Mouse (Mus musculus) hindbrain, embryonic 15.5 days (tissue): ENCODE measurements around the gene Fezf1. TPM values are rescaled to one million over a fixed set of nuclear protein-coding genes. Genes with fewer than 3 reads are reported as not detected.

ENCODE experiments used
- ATAC-seq: fragments of 200-750 bp; cut with Nextera tagmentation; 2 replicates; pipeline ENCODE4 v1.8.0; 2017; ENCODE audit warnings: low read depth, moderate number of reproducible peaks, moderate TSS enrichment; ENCODE audit not compliant: low FRiP score
- H3K27ac ChIP-seq: fragments of 300-500 bp; sonication (generic); replicated peaks from 2 replicates; pipeline ENCODE4 v1.5.1; 2015; ENCODE audit warnings: mild to moderate bottlenecking, inconsistent platforms
- H3K27me3 ChIP-seq: fragments of 300-500 bp; sonication (generic); 2 replicates; pipeline ENCODE4 v1.6.1; 2015; ENCODE audit warnings: control low read depth, inconsistent platforms
- H3K36me3 ChIP-seq: fragments of 300-500 bp; sonication (generic); 2 replicates; pipeline ENCODE4 v1.6.1; 2015; ENCODE audit warnings: control low read depth, inconsistent platforms
- H3K4me1 ChIP-seq: fragments of 300-500 bp; sonication (generic); replicated peaks from 2 replicates; pipeline ENCODE4 v1.6.1; 2015; ENCODE audit warnings: control low read depth, inconsistent platforms
- H3K4me2 ChIP-seq: fragments of 300-500 bp; sonication (generic); 2 replicates; pipeline ENCODE4 v1.6.1; 2015; ENCODE audit warnings: moderate library complexity, mild to moderate bottlenecking, inconsistent platforms
- H3K4me3 ChIP-seq: fragments of 300-500 bp; sonication (generic); 2 replicates; pipeline ENCODE4 v1.5.1; 2015; ENCODE audit warnings: mild to moderate bottlenecking, inconsistent platforms
- H3K9ac ChIP-seq: fragments of 300-500 bp; sonication (generic); 2 replicates; pipeline ENCODE4 v1.6.1; 2015; ENCODE audit warnings: inconsistent platforms
- H3K9me3 ChIP-seq: fragments of 300-500 bp; sonication (generic); 2 replicates; pipeline ENCODE4 v1.6.1; 2016; ENCODE audit warnings: control low read depth, inconsistent platforms
- WGBS: fragments of 180-500 bp; shearing (Covaris S2); methylation state at CpG from one replicate; pipeline ENCODE4 v1.1.7; 2015; 5-methylcytosine and 5-hydroxymethylcytosine counted together
- polyA plus RNA-seq: library from polyadenylated mRNA; unstranded; fragments of >200 nt; fragmentation: Nextera tagmentation; extraction: Ambion mirVana; gene quantifications from 2 replicates; pipeline ENCODE4 v1.2.1, GENCODE M21; 2015

Gene Fezf1
- polyA plus RNA-seq, 1 experiment from 2014 or later: not detected

GRCm38 (mm10) chr6:23245545-23246011 is 2.6 kb downstream of the Fezf1 start:
- no peaks in the 10 kb centered on the region for H3K36me3 ChIP-seq
- WGBS: 1% methylated on average over 23 of the region's 23 CpGs

DNA sequence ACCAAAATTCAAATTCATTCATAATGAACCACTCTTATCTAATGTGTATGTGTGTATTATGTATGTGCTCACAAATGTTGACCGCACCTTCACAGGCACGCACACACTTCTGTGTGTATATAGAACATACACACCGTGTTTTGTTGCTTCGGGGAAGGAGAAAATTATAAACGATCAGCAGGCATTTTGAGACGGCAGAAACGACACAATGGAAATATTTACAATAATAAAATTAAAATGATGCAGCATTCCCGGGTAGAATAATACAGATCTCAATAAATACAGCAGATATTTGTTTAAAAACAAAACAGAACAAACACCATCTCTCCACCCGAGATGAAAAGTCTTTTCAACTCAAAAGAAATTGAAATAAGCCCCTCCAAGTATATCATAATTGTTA is 3.0 kb downstream of the Fezf1 start:
- Histone ChIP-seq H3K4me3 (no peak overlapping the region), H3K4me1 (peaks cover 5% of the 10 kb centered on the region), H3K27ac (no peak overlapping the region), H3K9me3 (no peaks in the 10 kb centered on the region), H3K36me3 (no peaks in the 10 kb centered on the region), H3K9ac (no peak overlapping the region), H3K27me3 (peaks cover 75% of the 10 kb centered on the region), H3K4me2 (no peak overlapping the region)
- no peak for ATAC-seq
- WGBS: 17% methylated on average over 9 of the region's 9 CpGs

More at GRCm38 (mm10) chr6:23245545-23246011, 2.6 kb downstream of the Fezf1 start:
- H3K27ac ChIP-seq: no peak overlapping the region
- H3K27me3 ChIP-seq: peaks cover 80% of the 10 kb centered on the region
- ATAC-seq: no peak; the same call in 1 of the 2 replicates
- no peaks in the 10 kb centered on the region for H3K9me3 ChIP-seq
- peaks cover 5% of the 10 kb centered on the region for H3K4me1 ChIP-seq
- H3K4me2 ChIP-seq: no peak overlapping the region
- H3K4me3 ChIP-seq: no peak overlapping the region
- H3K9ac ChIP-seq: no peak overlapping the region

GRCm38 (mm10) chr6:23243821-23244760 is 4.1 kb downstream of the Fezf1 start:
- ATAC-seq: no peak
- H3K4me1 ChIP-seq: no peaks in the 10 kb centered on the region
- H3K9ac ChIP-seq: no peak overlapping the region
- H3K9me3 ChIP-seq: no peaks in the 10 kb centered on the region
- H3K27ac ChIP-seq: no peak overlapping the region
- WGBS: 2% methylated on average over 15 of the region's 15 CpGs
- no peak overlapping the region for H3K4me3 ChIP-seq
- H3K27me3 ChIP-seq: peaks cover 69% of the 10 kb centered on the region
- no peak overlapping the region for H3K4me2 ChIP-seq
- H3K36me3 ChIP-seq: no peaks in the 10 kb centered on the region

DNA sequence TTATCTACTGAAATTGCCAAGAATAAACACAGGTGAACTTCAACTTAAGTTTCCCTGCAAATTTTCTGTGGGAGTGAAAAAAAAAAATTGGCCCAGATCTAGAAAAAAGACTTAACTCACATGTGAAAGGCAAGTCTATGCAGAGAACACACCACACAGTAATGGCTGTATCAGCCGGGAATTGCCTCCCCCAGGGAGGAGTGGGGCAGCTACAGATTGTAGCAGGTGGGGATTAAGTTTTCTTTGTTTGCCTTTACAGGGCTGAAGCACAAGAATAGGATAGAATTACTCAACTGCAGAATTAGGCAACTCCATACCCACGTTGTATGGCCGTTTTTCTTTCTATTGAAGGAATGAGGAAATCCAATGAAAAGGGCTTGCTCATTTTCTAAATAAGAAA is 36.7 kb downstream of the Fezf1 start:
- no peak overlapping the region for H3K27ac ChIP-seq
- H3K4me3 ChIP-seq: no peak overlapping the region
- no peaks in the 10 kb centered on the region for H3K4me1 ChIP-seq
- WGBS: 66% methylated on average over 3 of the region's 3 CpGs
- no peaks in the 10 kb centered on the region for H3K9me3 ChIP-seq
- H3K4me2 ChIP-seq: no peak overlapping the region
- no peaks in the 10 kb centered on the region for H3K27me3 ChIP-seq
- H3K9ac ChIP-seq: no peak overlapping the region
- H3K36me3 ChIP-seq: no peaks in the 10 kb centered on the region
- no peak for ATAC-seq

DNA sequence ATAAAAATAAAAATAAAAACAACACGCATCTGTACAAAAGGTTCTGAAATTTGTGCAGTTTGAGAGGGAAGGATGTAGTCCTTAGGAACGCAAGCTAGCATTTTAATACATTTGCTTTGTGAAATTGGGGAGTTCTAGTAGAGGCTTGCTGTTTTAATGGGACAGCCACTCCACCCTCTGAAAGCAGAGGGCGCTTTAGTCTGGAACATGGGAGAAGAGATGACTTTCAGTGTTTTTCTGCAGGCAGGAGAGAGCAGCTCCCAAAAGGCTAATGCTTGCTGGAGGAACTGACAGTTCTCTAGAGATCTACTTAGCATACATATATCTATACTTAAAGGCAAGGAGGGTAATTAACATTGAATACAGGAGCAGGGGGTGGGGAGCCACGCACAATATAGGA is 40.4 kb downstream of the Fezf1 start:
- Histone ChIP-seq H3K4me2 (no peak overlapping the region), H3K27me3 (0 out of 2 replicates have a peak, but pooled peaks cover 3% of the 10 kb centered on the region), H3K4me3 (no peak overlapping the region), H3K9ac (no peak overlapping the region), H3K36me3 (no peaks in the 10 kb centered on the region), H3K9me3 (no peaks in the 10 kb centered on the region), H3K4me1 (no peaks in the 10 kb centered on the region), H3K27ac (no peak overlapping the region)
- WGBS: 59% methylated on average over 4 of the region's 4 CpGs
- no peak for ATAC-seq

- WGBS: 70% methylated on average over 11 of the region's 11 CpGs
- no peak for ATAC-seq
- H3K4me2 ChIP-seq: no peak overlapping the region
- H3K4me1 ChIP-seq: no peaks in the 10 kb centered on the region
- H3K27ac ChIP-seq: no peak overlapping the region
- H3K9me3 ChIP-seq: no peaks in the 10 kb centered on the region
- no peak overlapping the region for H3K9ac ChIP-seq
- no peak overlapping the region for H3K4me3 ChIP-seq
- H3K27me3 ChIP-seq: 0 out of 2 replicates have a peak, but pooled peaks cover 3% of the 10 kb centered on the region
- no peaks in the 10 kb centered on the region for H3K36me3 ChIP-seq
Measured at GRCm38 (mm10) chr6:23202630-23203029, 45.5 kb downstream of the Fezf1 start.

Other genes starting within 250 kb of the Fezf1 start
- gene Aass, start 115.4 kb downstream of the Fezf1 start, polyA plus RNA-seq: 0.55 and 0.62 TPM in 2 replicates